Mouse (Mus musculus): ENCODE data around the gene Wdr49. TPM values are rescaled to one million over a fixed set of nuclear protein-coding genes. Genes with fewer than 3 reads are reported as not detected.
"Not testable (repeated sequence)": the region's sequence is repeated elsewhere in the genome, so short reads cannot be mapped to it uniquely, and the experiment has no call there.

The Wdr49 gene
- polyA plus RNA-seq, 1 experiment = not detected

DNA sequence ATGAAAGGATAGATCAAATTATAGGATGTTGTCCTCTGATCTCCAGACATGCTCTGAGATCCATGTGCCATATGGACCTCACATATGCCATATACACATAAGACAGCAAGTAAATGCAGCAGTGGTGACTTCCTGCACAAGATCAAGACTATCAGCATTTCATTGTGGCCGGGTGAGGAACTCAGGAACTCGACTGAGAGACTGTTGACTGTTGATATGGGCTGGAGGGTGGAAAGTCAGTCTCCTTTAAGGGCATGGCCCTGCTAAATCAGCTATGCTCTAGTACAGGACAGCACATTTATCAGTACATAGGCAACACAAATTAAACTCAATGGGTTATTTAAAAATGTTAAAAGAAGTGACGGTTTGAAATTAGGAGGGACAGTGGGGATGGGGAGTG lies 173.7 kb downstream of the Wdr49 start:
- 65% methylated on average over 3 of the region's 3 CpGs for WGBS
- Histone ChIP-seq H3K4me1 (ENCODE audit: control insufficient read depth, insufficient read depth, low read length) (no peaks in the 10 kb centered on the region), H3K4me3 (replicated peaks; ENCODE audit: extremely low read depth, low read depth, low read length) (no peak overlapping the region)
- no peak for DNase-seq
- no peak for TF ChIP-seq POLR2A (IDR thresholded peaks at IDR 0.05; ENCODE audit: borderline replicate concordance, extremely low read depth, low read depth, low read length)
- TF ChIP-seq CTCF (IDR thresholded peaks at IDR 0.05; ENCODE audit: insufficient read depth, low read length) = no peak

DNA sequence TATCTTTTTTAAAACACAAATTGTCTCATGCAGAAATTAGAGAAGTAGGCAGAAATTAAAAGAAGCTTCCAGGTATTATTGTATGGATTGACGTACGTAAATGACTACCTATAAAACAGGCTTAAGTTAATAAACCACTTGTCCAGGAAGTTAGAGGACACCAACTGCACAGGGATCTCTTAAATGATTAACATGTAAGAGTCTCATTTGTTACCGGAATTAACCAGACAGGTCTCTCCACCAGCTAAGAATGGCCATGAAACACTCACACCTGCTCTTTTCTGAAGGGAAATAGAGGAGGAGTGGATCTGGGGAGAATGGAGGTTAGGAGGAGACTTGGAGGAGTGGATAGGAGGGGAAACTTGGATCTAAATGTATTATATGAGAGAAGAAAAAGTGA lies 176.4 kb downstream of the Wdr49 start:
- no peak overlapping the region for H3K4me3 ChIP-seq (replicated peaks; ENCODE audit: extremely low read depth, low read depth, low read length)

DNA sequence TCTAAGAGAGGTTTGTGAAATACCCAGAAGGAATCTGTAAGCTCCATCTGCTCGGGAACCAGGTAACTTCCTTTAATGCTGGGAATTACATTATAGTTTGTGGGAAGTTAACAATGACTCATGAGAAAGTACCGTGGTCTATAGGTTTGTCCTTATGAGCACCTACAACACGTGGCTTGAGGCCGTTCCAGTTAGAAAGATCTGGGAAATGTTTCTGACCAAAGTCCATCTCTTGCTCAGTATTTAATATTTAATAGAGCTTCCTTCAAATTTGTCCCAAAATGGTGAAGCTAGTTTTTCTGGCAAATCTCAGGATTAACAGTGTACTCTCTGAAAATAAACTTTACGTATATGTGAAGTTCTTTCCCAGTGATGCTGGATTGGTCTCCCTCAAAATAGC lies 177.3 kb downstream of the Wdr49 start:
- WGBS = 85% methylated on average over 5 of the region's 5 CpGs
- no peaks in the 10 kb centered on the region for H3K4me1 ChIP-seq (ENCODE audit: control insufficient read depth, insufficient read depth, low read length)
- H3K4me3 ChIP-seq (replicated peaks; ENCODE audit: extremely low read depth, low read depth, low read length) = no peak overlapping the region
- DNase-seq = no peak
- TF ChIP-seq POLR2A (IDR thresholded peaks at IDR 0.05; ENCODE audit: borderline replicate concordance, extremely low read depth, low read depth, low read length) = no peak

More for the DNA sequence above, 176.4 kb downstream of the Wdr49 start:
- no peak for TF ChIP-seq POLR2A (IDR thresholded peaks at IDR 0.05; ENCODE audit: borderline replicate concordance, extremely low read depth, low read depth, low read length)
- no peak for TF ChIP-seq CTCF (IDR thresholded peaks at IDR 0.05; ENCODE audit: insufficient read depth, low read length)
- DNase-seq = no peak
- H3K4me1 ChIP-seq (ENCODE audit: control insufficient read depth, insufficient read depth, low read length) = no peaks in the 10 kb centered on the region
- 84% methylated on average over 3 of the region's 3 CpGs for WGBS

DNA sequence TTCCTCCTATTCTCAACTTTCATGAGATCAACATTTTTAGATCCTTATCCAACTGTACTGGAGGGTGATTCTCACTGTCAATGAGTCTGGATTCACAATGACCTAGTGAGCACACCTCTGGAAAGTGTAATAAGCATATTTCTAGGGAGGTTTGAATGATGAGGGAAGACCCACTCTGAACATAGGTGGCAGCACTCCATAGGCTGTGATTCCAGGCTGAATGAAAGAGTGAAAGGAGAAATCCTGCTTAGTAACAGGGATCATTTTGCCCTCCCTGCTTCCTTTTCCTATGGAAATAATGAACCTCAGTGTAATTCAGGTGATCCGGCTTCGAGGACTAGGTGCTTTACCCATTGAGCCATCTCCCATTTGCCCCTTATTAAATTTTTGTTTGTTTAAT lies 180.9 kb downstream of the Wdr49 start:
- no peak for TF ChIP-seq POLR2A (IDR thresholded peaks at IDR 0.05; ENCODE audit: borderline replicate concordance, extremely low read depth, low read depth, low read length)
- no peak for TF ChIP-seq CTCF (IDR thresholded peaks at IDR 0.05; ENCODE audit: insufficient read depth, low read length)
- no peak for DNase-seq
- Histone ChIP-seq H3K4me1 (ENCODE audit: control insufficient read depth, insufficient read depth, low read length) (no peaks in the 10 kb centered on the region), H3K4me3 (replicated peaks; ENCODE audit: extremely low read depth, low read depth, low read length) (no peak overlapping the region)
- 88% methylated on average over 2 of the region's 2 CpGs for WGBS

DNA sequence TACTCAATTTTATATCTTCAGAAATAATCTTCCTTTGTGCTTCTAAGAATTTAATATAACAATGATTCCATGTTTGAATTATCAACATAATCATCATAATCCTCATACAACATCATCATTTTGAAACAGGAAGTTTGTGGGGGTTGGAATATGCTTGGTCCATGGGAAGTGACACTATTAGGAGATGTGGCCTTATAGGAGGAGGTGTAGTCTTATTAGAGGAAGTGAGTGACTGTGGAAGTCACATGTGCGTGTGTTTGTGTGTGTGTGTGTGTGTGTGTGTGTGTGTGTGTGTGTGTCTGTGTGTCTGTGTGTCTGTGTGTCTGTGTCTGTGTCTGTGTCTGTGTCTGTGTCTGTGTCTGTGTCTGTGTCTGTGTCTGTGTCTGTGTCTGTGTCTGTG lies 182.5 kb downstream of the Wdr49 start:
- 79% methylated on average over 1 of the region's 1 CpGs for WGBS

DNA sequence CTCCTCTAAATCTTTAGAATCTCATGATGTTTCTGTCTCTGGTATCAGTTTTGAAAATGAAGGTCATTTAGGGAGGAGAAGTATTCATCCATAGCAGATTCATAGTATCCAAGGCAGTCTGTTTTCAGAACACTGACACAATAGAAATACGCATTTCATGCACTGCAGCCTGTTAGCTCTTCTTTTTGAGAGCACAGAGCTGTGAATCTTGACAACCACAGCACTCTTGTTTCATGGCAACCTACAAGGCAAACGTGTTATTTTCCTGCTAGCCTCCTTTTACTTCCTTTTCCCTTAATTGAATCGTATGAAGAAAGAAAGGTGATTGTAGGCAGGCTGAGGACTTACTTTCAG lies 184.2 kb downstream of the Wdr49 start:
- no peak overlapping the region for H3K4me3 ChIP-seq (replicated peaks; ENCODE audit: extremely low read depth, low read depth, low read length)
- no peaks in the 10 kb centered on the region for H3K4me1 ChIP-seq (ENCODE audit: control insufficient read depth, insufficient read depth, low read length)
- DNase-seq = no peak
- TF ChIP-seq POLR2A (IDR thresholded peaks at IDR 0.05; ENCODE audit: borderline replicate concordance, extremely low read depth, low read depth, low read length) (no peak), CTCF (IDR thresholded peaks at IDR 0.05; ENCODE audit: insufficient read depth, low read length) (no peak)
- 35% methylated on average over 3 of the region's 3 CpGs for WGBS

More for the DNA sequence above, 182.5 kb downstream of the Wdr49 start:
- not testable (repeated sequence) for H3K4me1 ChIP-seq (ENCODE audit: control insufficient read depth, insufficient read depth, low read length); DNase-seq; H3K4me3 ChIP-seq (replicated peaks; ENCODE audit: extremely low read depth, low read depth, low read length)

DNA sequence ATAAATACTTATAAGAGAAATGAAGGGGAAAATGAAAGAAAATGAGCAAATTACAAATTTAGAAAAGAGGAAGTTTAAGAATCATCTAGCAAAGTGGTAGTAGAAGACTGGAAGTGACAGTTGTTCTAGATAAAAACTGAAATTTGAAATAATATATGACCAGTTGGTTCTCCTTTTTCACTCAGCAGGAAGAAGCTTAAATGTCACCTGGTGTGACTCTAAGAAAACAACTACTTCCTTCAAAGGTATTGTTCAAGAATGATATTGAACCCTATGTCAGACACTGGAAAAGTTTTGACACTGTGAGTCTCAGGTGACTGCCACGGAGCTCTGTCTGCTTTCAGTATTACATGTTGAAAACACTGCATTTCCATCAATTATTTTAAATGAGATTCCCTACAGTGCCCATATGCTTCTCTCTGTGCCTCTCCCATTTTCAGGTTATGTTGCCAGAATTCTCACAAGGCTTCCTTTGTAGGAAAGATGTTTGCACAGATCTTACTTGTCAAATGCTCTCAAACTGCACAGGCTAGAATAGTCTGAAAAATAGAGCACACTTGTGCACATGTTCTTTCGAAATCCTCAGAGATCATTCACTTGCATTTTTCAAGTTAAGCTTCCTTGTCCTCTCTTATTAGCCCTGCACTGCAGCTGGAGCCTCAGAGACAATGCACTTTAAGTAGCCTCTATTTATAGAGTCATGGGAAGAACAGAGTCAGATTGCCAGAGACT lies 184.8 kb downstream of the Wdr49 start:
- no peak for TF ChIP-seq POLR2A (IDR thresholded peaks at IDR 0.05; ENCODE audit: borderline replicate concordance, extremely low read depth, low read depth, low read length)
- TF ChIP-seq CTCF (IDR thresholded peaks at IDR 0.05; ENCODE audit: insufficient read depth, low read length) = no peak
- Histone ChIP-seq H3K4me1 (ENCODE audit: control insufficient read depth, insufficient read depth, low read length) (no peaks in the 10 kb centered on the region), H3K4me3 (replicated peaks; ENCODE audit: extremely low read depth, low read depth, low read length) (no peak overlapping the region)
- WGBS = 39% methylated on average over 2 of the region's 2 CpGs
- no peak for DNase-seq

DNA sequence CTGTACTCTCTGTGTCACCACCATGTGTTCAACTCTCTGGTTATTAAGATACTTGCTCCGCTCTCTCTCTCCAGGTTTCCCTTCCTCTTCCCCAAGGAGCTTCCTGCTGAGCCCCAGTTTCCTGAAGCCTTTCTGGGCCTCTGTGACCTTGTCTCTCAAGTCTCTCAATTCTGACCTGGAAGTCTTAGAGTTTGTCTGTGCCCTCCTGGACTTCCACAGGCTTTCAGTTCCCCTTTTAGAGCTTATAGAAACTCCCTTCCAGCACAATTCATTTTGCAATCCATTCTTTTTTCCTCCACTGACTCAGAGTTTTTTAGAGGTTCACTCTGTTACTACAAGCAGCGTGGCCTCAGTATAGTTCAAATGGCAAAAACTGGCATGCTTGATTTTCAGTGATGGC lies 188.7 kb downstream of the Wdr49 start:
- Histone ChIP-seq H3K4me3 (replicated peaks; ENCODE audit: extremely low read depth, low read depth, low read length) (no peak overlapping the region), H3K4me1 (ENCODE audit: control insufficient read depth, insufficient read depth, low read length) (no peaks in the 10 kb centered on the region)
- DNase-seq = no peak
- WGBS = 67% methylated on average over 2 of the region's 2 CpGs
- TF ChIP-seq POLR2A (IDR thresholded peaks at IDR 0.05; ENCODE audit: borderline replicate concordance, extremely low read depth, low read depth, low read length) (no peak), CTCF (IDR thresholded peaks at IDR 0.05; ENCODE audit: insufficient read depth, low read length) (no peak)

DNA sequence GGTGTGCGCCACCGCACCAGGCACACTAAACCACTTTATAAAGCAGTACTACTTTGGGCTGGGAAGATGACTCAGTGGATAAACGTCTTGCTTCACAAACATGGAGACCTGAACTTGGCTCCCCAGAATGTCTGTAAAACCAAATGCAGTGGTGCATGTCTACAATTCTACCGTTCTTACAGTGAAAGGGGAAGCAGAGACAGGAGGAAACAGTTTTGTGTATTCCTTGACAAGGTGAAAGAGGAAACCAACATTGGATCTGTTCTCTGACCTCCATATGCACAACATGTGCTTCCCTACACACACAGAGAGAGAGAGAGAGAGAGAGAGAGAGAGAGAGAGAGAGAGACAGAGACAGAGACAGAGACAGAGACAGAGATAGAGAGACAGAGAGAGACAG lies 204.5 kb downstream of the Wdr49 start:
- WGBS = 70% methylated on average over 4 of the region's 4 CpGs
- H3K4me3 ChIP-seq (replicated peaks; ENCODE audit: extremely low read depth, low read depth, low read length) = no peak overlapping the region
- no peak for TF ChIP-seq POLR2A (IDR thresholded peaks at IDR 0.05; ENCODE audit: borderline replicate concordance, extremely low read depth, low read depth, low read length)
- no peak for TF ChIP-seq CTCF (IDR thresholded peaks at IDR 0.05; ENCODE audit: insufficient read depth, low read length)
- H3K4me1 ChIP-seq (ENCODE audit: control insufficient read depth, insufficient read depth, low read length) = no peaks in the 10 kb centered on the region
- DNase-seq = no peak

DNA sequence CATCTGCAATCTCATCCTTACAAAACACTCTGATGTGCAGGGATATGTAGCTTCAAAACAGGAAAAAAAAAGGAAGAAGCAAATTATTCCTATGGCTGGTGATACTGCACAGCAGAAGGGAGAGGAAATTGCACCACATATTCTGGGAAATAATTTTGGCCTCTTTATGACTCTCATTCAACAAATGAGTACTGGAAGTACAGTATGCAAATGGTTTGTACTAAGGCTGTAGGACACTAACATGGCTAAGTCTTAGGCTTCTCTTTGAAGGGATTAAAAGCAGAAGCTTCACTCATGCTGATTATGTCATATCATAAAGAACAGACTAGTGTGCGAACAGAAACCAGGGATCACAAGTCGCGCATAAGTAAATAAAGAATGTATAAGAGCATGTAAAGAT lies 205.4 kb downstream of the Wdr49 start:
- TF ChIP-seq CTCF (IDR thresholded peaks at IDR 0.05; ENCODE audit: insufficient read depth, low read length) = no peak
- TF ChIP-seq POLR2A (IDR thresholded peaks at IDR 0.05; ENCODE audit: borderline replicate concordance, extremely low read depth, low read depth, low read length) = no peak
- H3K4me1 ChIP-seq (ENCODE audit: control insufficient read depth, insufficient read depth, low read length) = no peaks in the 10 kb centered on the region
- H3K4me3 ChIP-seq (replicated peaks; ENCODE audit: extremely low read depth, low read depth, low read length) = no peak overlapping the region
- no peak for DNase-seq
- 88% methylated on average over 3 of the region's 3 CpGs for WGBS
